Mouse (Mus musculus) ES-E14 (cell line): ENCODE measurements around the gene Olfr822. TPM values are rescaled to one million over a fixed set of nuclear protein-coding genes. Genes with fewer than 3 reads are reported as not detected.

Experiments used
- total RNA-seq: library from RNA; depleted of rRNA; stranded (reverse); fragments of 300-350 nt; gene quantifications from 2 replicates; pipeline ENCODE4 v1.2.3, GENCODE M21; 2012; rRNA removed

The Olfr822 gene
- total RNA-seq, 1 experiment, result not detected

Other genes with a start within 250 kb of the Olfr822 start
- gene Olfr812, start 225.1 kb upstream of the Olfr822 start, total RNA-seq, result not detected in 2 replicates
- not detected in 2 replicates for gene Olfr813, start 215.8 kb upstream of the Olfr822 start, total RNA-seq
- 0.22 and 0.26 TPM in 2 replicates for gene Olfr814, start 191.4 kb upstream of the Olfr822 start, total RNA-seq
- 0.58 and 0.63 TPM in 2 replicates for gene Olfr815, start 165.3 kb upstream of the Olfr822 start, total RNA-seq
- gene Olfr816, start 155.6 kb upstream of the Olfr822 start, total RNA-seq, result not detected in 2 replicates
- not detected in 2 replicates for gene Olfr818, start 122.1 kb upstream of the Olfr822 start, total RNA-seq
- not detected in 2 replicates for gene Olfr819, start 103.9 kb upstream of the Olfr822 start, total RNA-seq
- not detected in 2 replicates for gene Olfr247, start 95.1 kb upstream of the Olfr822 start, total RNA-seq
- gene Gm10310, start 86.1 kb upstream of the Olfr822 start, total RNA-seq, result not detected in 2 replicates
- gene Olfr820, start 58.6 kb upstream of the Olfr822 start, total RNA-seq, result not detected in 2 replicates
- not detected in 2 replicates for gene Olfr821, start 40.9 kb upstream of the Olfr822 start, total RNA-seq
- gene Olfr823, start 44.2 kb downstream of the Olfr822 start, total RNA-seq, result not detected in 2 replicates
- gene Olfr824, start 58.8 kb downstream of the Olfr822 start, total RNA-seq, result not detected in 2 replicates
- gene Olfr825, start 95.6 kb downstream of the Olfr822 start, total RNA-seq, result not detected in 2 replicates
- gene Olfr826, start 113.0 kb downstream of the Olfr822 start, total RNA-seq, result not detected in 2 replicates
- gene Olfr827, start 143.2 kb downstream of the Olfr822 start, total RNA-seq, result not detected in 2 replicates
- gene Neurod4, start 209.0 kb downstream of the Olfr822 start, total RNA-seq, result not detected in 2 replicates